In the genomic region with DNA sequence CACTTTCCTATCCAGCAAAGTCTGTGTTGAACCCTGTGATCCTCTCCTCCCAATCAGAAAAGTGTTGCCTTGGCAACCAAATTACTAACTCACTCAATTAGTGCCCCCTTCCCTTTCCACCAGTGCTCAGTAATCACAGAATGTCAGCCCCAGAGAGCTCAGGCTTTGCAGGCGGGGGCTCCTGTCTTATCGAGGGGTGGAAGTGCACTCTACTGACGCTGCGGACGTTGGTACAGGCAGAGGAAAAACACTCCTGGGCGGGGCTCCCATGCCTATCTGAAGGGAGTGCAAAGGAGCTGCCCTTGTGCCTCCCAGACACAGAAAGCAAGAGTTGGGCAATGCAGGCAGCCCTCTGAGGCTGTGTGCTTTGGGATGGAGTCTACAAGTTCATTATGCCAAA, we compare ENCODE assay signal across 9 mouse cellular contexts. TPM values are rescaled to one million over a fixed set of nuclear protein-coding genes. Genes with fewer than 3 reads are reported as not detected.
DNase-seq lines count a peak whose midpoint lies in the region; ATAC-seq and TF ChIP-seq lines count a peak whose summit lies in the region.
"Had no signal": no experiment of that assay in that cellular context is flagged by ENCODE, and none has a peak within 500 bp of the region (broad histone marks: within the 10 kb centered on the region; RNA-seq: fewer than 3 reads in every experiment).

No protein-coding gene starts in this region.

- no peak overlapping the region for H3K27ac ChIP-seq in cortical plate, adult 2 months (ENCODE audit: insufficient read depth, low read length)
- no peak overlapping the region for H3K27ac ChIP-seq in heart, embryonic 15.5 days
- peak overlapping the region; percentile 52 for H3K27ac ChIP-seq in midbrain, embryonic 12.5 days (replicated peaks)
- H3K27ac ChIP-seq: limb, embryonic 15.5 days had no signal

- ATAC-seq in heart, embryonic 15.5 days (replicated peaks; ENCODE audit: insufficient number of reproducible peaks, insufficient read depth, low FRiP score, low read depth), result peak; percentile 79
- peak; percentile 48; the same call in 1 of the 2 replicates for ATAC-seq in midbrain, embryonic 12.5 days (ENCODE audit: low FRiP score, low read depth)

- peak overlapping the region; percentile 43 for H3K4me2 ChIP-seq in heart, embryonic 15.5 days
- peak overlapping the region; percentile 28 for H3K4me2 ChIP-seq in midbrain, embryonic 12.5 days (replicated peaks)
- H3K4me2 ChIP-seq: limb, embryonic 15.5 days had no signal

- no peaks in the 10 kb centered on the region for H3K36me3 ChIP-seq in heart, embryonic 15.5 days
- H3K36me3 ChIP-seq in midbrain, embryonic 12.5 days, result no peaks in the 10 kb centered on the region
- H3K36me3 ChIP-seq: limb, embryonic 15.5 days had no signal

- peaks cover 16% of the 10 kb centered on the region for H3K27me3 ChIP-seq in heart, embryonic 15.5 days
- peaks cover 30% of the 10 kb centered on the region for H3K27me3 ChIP-seq in midbrain, embryonic 12.5 days

- H3K9me3 ChIP-seq in heart, embryonic 15.5 days (replicated peaks), result no peaks in the 10 kb centered on the region
- H3K9me3 ChIP-seq in midbrain, embryonic 12.5 days, result no peaks in the 10 kb centered on the region
- H3K9me3 ChIP-seq: limb, embryonic 15.5 days had no signal

- TF ChIP-seq CTCF in cortical plate, adult 2 months (IDR thresholded peaks at IDR 0.05; ENCODE audit: extremely low read depth, insufficient read depth, low read length), result no peak

- 0 out of 2 replicates have a peak overlapping the region, but pooled peaks have one; percentile 28 for H3K9ac ChIP-seq in heart, embryonic 15.5 days
- H3K9ac ChIP-seq in midbrain, embryonic 12.5 days (replicated peaks), result no peak overlapping the region
- H3K9ac ChIP-seq: limb, embryonic 15.5 days had no signal

- TF ChIP-seq POLR2A in cortical plate, adult 2 months (IDR thresholded peaks at IDR 0.05; ENCODE audit: extremely low read depth, insufficient read depth, low read length), result peak; percentile 10; the same call in 1 of the 2 replicates

- 1% methylated on average over 6 of the region's 6 CpGs for WGBS in heart, embryonic 15.5 days
- WGBS in midbrain, embryonic 12.5 days, result 3% methylated on average over 6 of the region's 6 CpGs

- peak; percentile 56 to 65 for DNase-seq in right cerebral cortex, postnatal 10 days (ENCODE audit: low spot score in 2 of 2)
- DNase-seq in right cerebral cortex, postnatal 36 days (ENCODE audit: low spot score in 2 of 2), result no peak
- DNase-seq in layer of hippocampus, postnatal 36 days, result peak; percentile 64 to 65
- no peak for DNase-seq in gastrocnemius, postnatal 25 days
- DNase-seq in urinary bladder, postnatal 4 days (ENCODE audit: low spot score in 2 of 2), result no peak

- H3K4me1 ChIP-seq in cortical plate, adult 2 months (ENCODE audit: control insufficient read depth, insufficient read depth, low read length), result peaks cover 7% of the 10 kb centered on the region
- H3K4me1 ChIP-seq in heart, embryonic 15.5 days (replicated peaks), result peaks cover 30% of the 10 kb centered on the region
- H3K4me1 ChIP-seq in midbrain, embryonic 12.5 days, result peaks cover 39% of the 10 kb centered on the region

- H3K4me3 ChIP-seq in cortical plate, adult 2 months (ENCODE audit: insufficient read depth, low read length), result no peak overlapping the region
- H3K4me3 ChIP-seq in heart, embryonic 15.5 days, result no peak overlapping the region
- H3K4me3 ChIP-seq in midbrain, embryonic 12.5 days, result no peak overlapping the region
- H3K4me3 ChIP-seq: limb, embryonic 15.5 days had no signal

RNA-seq across cellular contexts. Expression of gene Frat1, which starts 6.0 kb away (rescaled TPM):
- 9.3 and 10.5 TPM in 2 replicates for polyA plus RNA-seq in cortical plate, adult 2 months (2012; rRNA removed)
- 2.1 and 2.6 TPM in 2 replicates for polyA plus RNA-seq in heart, embryonic 15.5 days (2015; fragmentation: Nextera tagmentation; extraction: Ambion mirVana)
- 10 to 100 TPM; 17.5 to 20.5 TPM for total RNA-seq in layer of hippocampus, postnatal 36 days (2021)
- polyA plus RNA-seq in midbrain, embryonic 12.5 days (2016; fragmentation: Nextera tagmentation; extraction: Ambion mirVana), result 15.5 and 18.6 TPM in 2 replicates
- 1 to 10 TPM; 5.9 to 7.3 TPM for total RNA-seq in gastrocnemius, postnatal 25 days (2021)

RNA-seq across cellular contexts. Expression of gene Frat2, which starts 12.1 kb away (rescaled TPM):
- 5.8 and 6.2 TPM in 2 replicates for polyA plus RNA-seq in cortical plate, adult 2 months (2012; rRNA removed)
- 2.2 and 3.5 TPM in 2 replicates for polyA plus RNA-seq in heart, embryonic 15.5 days (2015; fragmentation: Nextera tagmentation; extraction: Ambion mirVana)
- total RNA-seq in layer of hippocampus, postnatal 36 days (2021), result 10 to 100 TPM; 14.0 to 16.4 TPM
- 15.1 and 15.8 TPM in 2 replicates for polyA plus RNA-seq in midbrain, embryonic 12.5 days (2016; fragmentation: Nextera tagmentation; extraction: Ambion mirVana)
- total RNA-seq in gastrocnemius, postnatal 25 days (2021), result 10 to 100 TPM; 19.7 to 22.4 TPM

RNA-seq across cellular contexts. Expression of gene Arhgap19, which starts 34.0 kb away (rescaled TPM):
- 2.7 and 3.0 TPM in 2 replicates for polyA plus RNA-seq in cortical plate, adult 2 months (2012; rRNA removed)
- polyA plus RNA-seq in heart, embryonic 15.5 days (2015; fragmentation: Nextera tagmentation; extraction: Ambion mirVana), result 9.3 and 12.8 TPM in 2 replicates
- 1 to 10 TPM; 2.9 to 3.0 TPM for total RNA-seq in layer of hippocampus, postnatal 36 days (2021)
- 27.8 and 29.5 TPM in 2 replicates for polyA plus RNA-seq in midbrain, embryonic 12.5 days (2016; fragmentation: Nextera tagmentation; extraction: Ambion mirVana)
- total RNA-seq in gastrocnemius, postnatal 25 days (2021), result 1 to 10 TPM; 6.1 to 8.1 TPM

Comparison
In these comparisons a context has a peak if more than half of its experiments do, and no peak if none do; other contexts are left out.
1. DNase-seq: peak in right cerebral cortex, postnatal 10 days (2 of 2) and layer of hippocampus, postnatal 36 days (2 of 2); none in right cerebral cortex, postnatal 36 days (0 of 2), gastrocnemius, postnatal 25 days (single experiment) and urinary bladder, postnatal 4 days (0 of 2).